Mouse (Mus musculus) heart, postnatal 0 days (tissue): ENCODE results near the gene Gm42906. TPM values are rescaled to one million over a fixed set of nuclear protein-coding genes. Genes with fewer than 3 reads are reported as not detected.
A peak's percentile ranks its signal among the peaks of the same experiment; 100 is the strongest.

Experiments
- ATAC-seq: fragments of 200-750 bp; cut with Nextera tagmentation; 2 replicates; pipeline ENCODE4 v1.8.0; 2017; ENCODE audit warnings: low read depth, moderate number of reproducible peaks, moderate library complexity; ENCODE audit not compliant: insufficient read depth
- DNase-seq: peaks from one replicate; pipeline ENCODE4 v3.0.0-alpha.2; 2016; ENCODE audit warnings: low spot score
- H3K27ac ChIP-seq: fragments of 300-500 bp; sonication (generic); 2 replicates; pipeline ENCODE4 v1.5.1; 2014; ENCODE audit warnings: low read depth, mild to moderate bottlenecking
- H3K27me3 ChIP-seq: fragments of 300-500 bp; sonication (generic); 2 replicates; pipeline ENCODE4 v1.6.1; 2014; ENCODE audit warnings: low read length, mixed read lengths; ENCODE audit not compliant: control insufficient read depth, insufficient read depth
- H3K36me3 ChIP-seq: fragments of 300-500 bp; sonication (generic); replicated peaks from 2 replicates; pipeline ENCODE4 v1.6.1; 2014; ENCODE audit warnings: low read length, mixed read lengths; ENCODE audit not compliant: control insufficient read depth, insufficient read depth
- H3K4me1 ChIP-seq: fragments of 300-500 bp; sonication (generic); 2 replicates; pipeline ENCODE4 v1.6.1; 2014; ENCODE audit warnings: antibody characterized with exemption; ENCODE audit not compliant: control insufficient read depth, insufficient read depth
- H3K4me2 ChIP-seq: fragments of 300-500 bp; sonication (generic); 2 replicates; pipeline ENCODE4 v1.6.1; 2014; ENCODE audit warnings: low read depth, mild to moderate bottlenecking, low read length, moderate library complexity
- H3K4me3 ChIP-seq: fragments of 300-500 bp; sonication (generic); 2 replicates; pipeline ENCODE4 v1.5.1; 2014; ENCODE audit warnings: low read depth, low read length
- H3K9ac ChIP-seq: fragments of 300-500 bp; sonication (generic); replicated peaks from 2 replicates; pipeline ENCODE4 v1.6.1; 2014; ENCODE audit warnings: low read depth, low read length, mixed read lengths
- H3K9me3 ChIP-seq: fragments of 300-500 bp; sonication (generic); replicated peaks from 2 replicates; pipeline ENCODE4 v1.6.1; 2016; ENCODE audit warnings: low read length; ENCODE audit not compliant: control insufficient read depth
- CTCF ChIP-seq: IDR thresholded peaks from 2 replicates; pipeline ENCODE4 v1.5.1; 2016; ENCODE audit warnings: antibody characterized with exemption, control low read depth, low read depth
- EP300 ChIP-seq: IDR thresholded peaks from 2 replicates; pipeline ENCODE4 v1.6.1; 2016; ENCODE audit warnings: antibody characterized with exemption, low read depth
- WGBS: fragments of 180-500 bp; shearing (Covaris S2); extraction: QIAGEN DNeasy Blood & Tissue Kit; methylation state at CpG from one replicate; pipeline ENCODE4 v1.1.7; 2014; 5-methylcytosine and 5-hydroxymethylcytosine counted together
- polyA plus RNA-seq: library from polyadenylated mRNA; unstranded; fragments of >200 nt; fragmentation: Nextera tagmentation; extraction: Ambion mirVana; gene quantifications from 2 replicates; pipeline ENCODE4 v1.2.1, GENCODE M21; 2015
- total RNA-seq: library from RNA; depleted of rRNA; stranded (reverse); fragments of >200 nt; gene quantifications from 2 replicates; pipeline ENCODE4 v1.2.3, GENCODE M21; 2014; ENCODE audit warnings: low replicate concordance; rRNA removed

Gene Gm42906
- total RNA-seq (not detected in 2 replicates), polyA plus RNA-seq (not detected in 2 replicates)

DNA sequence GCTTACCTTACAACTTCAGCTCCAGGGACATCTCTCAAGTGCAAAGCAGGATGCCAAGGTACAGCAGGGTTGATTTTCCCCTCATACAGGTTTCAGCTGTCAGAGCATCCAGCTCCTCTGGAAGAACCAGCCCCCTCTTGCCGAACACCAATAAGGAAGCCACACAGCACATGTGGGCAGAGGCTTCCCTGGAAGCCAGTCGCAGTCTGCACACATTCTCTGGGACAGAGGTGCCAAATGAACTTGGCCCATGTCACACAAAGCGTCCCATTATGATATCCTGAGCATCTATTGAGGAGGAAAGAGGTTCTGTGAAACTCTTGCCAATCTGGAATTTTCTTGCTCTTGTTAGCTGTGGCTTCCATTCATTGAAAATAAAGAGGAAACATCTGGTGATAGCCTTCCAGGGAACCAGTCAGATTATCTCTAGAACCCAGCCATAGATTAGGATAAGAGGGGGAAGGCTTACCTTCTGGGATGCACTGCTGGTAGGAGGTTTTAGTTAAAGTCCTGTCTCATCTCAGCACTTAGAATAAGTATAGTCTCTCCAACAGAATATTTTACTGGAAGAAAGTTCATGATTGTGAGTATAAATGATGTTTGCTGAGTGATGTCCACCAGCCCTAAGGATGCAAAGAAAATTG lies at the start of gene Gm42906:
Gene Gm42906 (minus strand): TSS at position 51 of the 644 bp plus-strand sequence.
- Histone ChIP-seq H3K27me3 (no peaks in the 10 kb centered on the region), H3K4me1 (peaks cover 12% of the 10 kb centered on the region; the same call in 1 of the 2 replicates), H3K9ac (no peak within 1 kb of the TSS), H3K27ac (no peak within 1 kb of the TSS), H3K36me3 (no peaks in the 10 kb centered on the region), H3K4me2 (no peak within 1 kb of the TSS), H3K4me3 (no peak within 1 kb of the TSS), H3K9me3 (no peaks in the 10 kb centered on the region)
- 22% methylated on average over 3 of the region's 3 CpGs for WGBS
- no peak for ATAC-seq
- TF ChIP-seq CTCF (no peak), EP300 (no peak)
- DNase-seq: no peak

DNA sequence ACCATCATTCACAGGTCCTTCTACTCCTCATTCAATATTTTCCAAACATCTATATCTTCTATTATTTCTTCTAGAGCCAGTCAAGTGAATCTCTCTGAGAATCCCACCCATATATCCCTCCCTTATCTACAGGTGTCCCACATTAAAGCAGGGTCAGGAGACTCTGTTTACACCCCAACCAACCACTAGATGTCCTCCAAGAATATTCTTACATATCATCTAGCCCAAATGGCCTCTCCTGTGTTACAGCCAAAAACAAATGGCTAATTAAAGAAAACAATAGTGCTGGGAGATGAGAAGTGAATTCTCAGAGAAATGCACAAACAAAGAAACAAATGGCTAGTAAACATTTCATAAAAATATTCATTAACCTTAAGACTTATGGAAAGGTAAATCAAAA lies 17.7 kb upstream of the Gm42906 start:
- Histone ChIP-seq H3K9me3 (no peaks in the 10 kb centered on the region), H3K4me3 (no peak overlapping the region), H3K36me3 (no peaks in the 10 kb centered on the region), H3K9ac (no peak overlapping the region), H3K4me1 (no peaks in the 10 kb centered on the region), H3K4me2 (no peak overlapping the region), H3K27me3 (no peaks in the 10 kb centered on the region), H3K27ac (no peak overlapping the region)
- DNase-seq (no peak), ATAC-seq (no peak)
- peak; percentile 19; the same call in 1 of the 2 replicates for TF ChIP-seq CTCF
- TF ChIP-seq EP300: no peak

DNA sequence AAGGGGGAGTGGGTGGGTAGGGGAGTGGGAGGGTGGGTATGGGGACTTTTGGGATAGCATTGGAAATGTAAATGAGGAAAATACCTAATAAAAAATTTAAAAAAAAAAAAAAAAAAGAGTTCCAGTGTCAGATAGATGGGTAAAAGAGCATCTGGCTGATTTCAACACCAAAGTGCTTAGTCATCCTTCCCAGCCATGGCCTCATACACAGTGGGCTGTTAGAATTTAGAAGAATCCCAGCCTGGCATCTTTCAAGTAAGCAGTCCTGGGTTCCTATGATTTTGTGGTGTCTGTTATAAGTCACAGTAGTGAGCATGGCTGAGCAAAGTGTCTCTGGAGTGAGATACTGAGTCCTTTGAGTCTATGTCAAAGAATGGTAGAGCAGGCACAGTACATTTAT lies 7.1 kb upstream of the Gm42906 start:
- Histone ChIP-seq H3K27me3 (no peaks in the 10 kb centered on the region), H3K4me2 (no peak overlapping the region), H3K27ac (no peak overlapping the region), H3K36me3 (no peaks in the 10 kb centered on the region), H3K4me3 (no peak overlapping the region), H3K9me3 (no peaks in the 10 kb centered on the region), H3K9ac (no peak overlapping the region), H3K4me1 (no peaks in the 10 kb centered on the region)
- TF ChIP-seq CTCF (no peak), EP300 (no peak)
- ATAC-seq: no peak
- DNase-seq: no peak

DNA sequence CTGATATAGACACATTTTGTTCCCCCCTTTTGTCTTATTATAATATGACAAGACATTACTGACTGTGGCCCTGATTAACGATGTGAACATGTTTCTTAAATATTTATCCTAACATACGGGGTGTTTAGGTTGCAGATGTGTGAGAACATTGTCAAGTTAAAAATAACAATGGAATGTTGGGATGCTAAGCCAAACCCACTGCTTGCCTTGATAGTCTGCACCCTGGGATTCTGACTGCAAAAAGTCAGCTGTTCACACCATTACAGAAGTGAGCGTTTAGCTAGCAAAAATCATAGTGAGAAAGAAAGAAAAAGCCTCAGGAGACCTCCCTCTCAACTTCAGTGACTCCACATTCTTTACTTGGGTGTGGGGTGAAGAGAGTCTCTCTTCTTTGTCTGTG lies 1.5 kb downstream of the Gm42906 start:
- H3K4me2 ChIP-seq: no peak overlapping the region
- no peak for TF ChIP-seq EP300
- TF ChIP-seq CTCF: no peak
- no peaks in the 10 kb centered on the region for H3K27me3 ChIP-seq
- H3K4me1 ChIP-seq: peaks cover 23% of the 10 kb centered on the region
- H3K36me3 ChIP-seq: no peaks in the 10 kb centered on the region
- H3K4me3 ChIP-seq: no peak overlapping the region
- H3K9me3 ChIP-seq: no peaks in the 10 kb centered on the region
- H3K9ac ChIP-seq: no peak overlapping the region
- ATAC-seq (no peak), DNase-seq (no peak)
- H3K27ac ChIP-seq: no peak overlapping the region
- 25% methylated on average over 3 of the region's 3 CpGs for WGBS

DNA sequence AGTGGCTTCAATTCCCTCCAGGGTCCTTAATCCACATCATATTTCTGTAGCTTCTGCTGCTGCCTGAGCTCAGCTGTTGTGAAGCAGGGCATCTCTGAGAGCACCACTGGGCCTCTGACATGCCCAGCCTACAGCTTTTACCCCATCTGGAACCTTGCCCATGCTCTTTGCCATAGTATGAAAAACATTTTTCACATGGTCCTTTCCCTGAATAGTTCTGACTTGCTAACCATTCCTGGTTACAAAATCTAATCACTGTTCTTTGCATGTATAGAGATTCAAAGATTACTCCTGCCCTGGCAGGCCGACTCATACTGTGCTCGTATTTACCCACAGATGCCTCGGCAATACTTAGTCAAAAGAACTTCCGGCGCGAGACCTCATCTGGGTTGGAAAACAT lies 5.3 kb downstream of the Gm42906 start:
- WGBS: 76% methylated on average over 6 of the region's 6 CpGs
- Histone ChIP-seq H3K36me3 (no peaks in the 10 kb centered on the region), H3K9me3 (no peaks in the 10 kb centered on the region), H3K4me2 (no peak overlapping the region), H3K4me1 (peaks cover 23% of the 10 kb centered on the region), H3K27ac (no peak overlapping the region), H3K4me3 (no peak overlapping the region), H3K27me3 (no peaks in the 10 kb centered on the region), H3K9ac (no peak overlapping the region)
- ATAC-seq: no peak
- no peak for TF ChIP-seq EP300
- no peak for TF ChIP-seq CTCF
- no peak for DNase-seq

DNA sequence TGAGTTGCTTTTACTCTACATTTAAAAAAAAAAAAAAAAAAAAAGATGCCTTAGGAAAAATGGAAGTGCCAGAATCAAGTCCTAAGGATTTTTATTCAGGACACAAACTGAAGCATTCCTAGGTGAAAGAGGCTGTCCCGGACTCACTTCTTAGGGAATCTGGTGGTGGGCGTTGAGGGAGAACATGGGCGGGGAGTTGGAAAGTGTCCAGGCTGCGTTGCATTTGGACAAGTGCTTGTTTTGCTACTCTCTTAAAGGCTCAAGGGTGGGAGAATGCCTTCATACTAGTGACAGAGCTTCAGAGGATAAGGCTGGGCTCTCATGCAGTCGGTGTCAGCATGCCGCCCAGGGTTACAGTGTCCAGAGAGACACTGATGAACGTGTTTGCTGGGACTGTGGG lies 6.1 kb downstream of the Gm42906 start:
- ATAC-seq: no peak
- H3K4me2 ChIP-seq: no peak overlapping the region
- TF ChIP-seq EP300 (no peak), CTCF (no peak)

More for the DNA sequence above, 6.1 kb downstream of the Gm42906 start:
- Histone ChIP-seq H3K9me3 (no peaks in the 10 kb centered on the region), H3K4me1 (peaks cover 21% of the 10 kb centered on the region), H3K36me3 (no peaks in the 10 kb centered on the region), H3K9ac (no peak overlapping the region), H3K4me3 (no peak overlapping the region), H3K27me3 (no peaks in the 10 kb centered on the region), H3K27ac (no peak overlapping the region)
- no peak for DNase-seq
- 26% methylated on average over 7 of the region's 7 CpGs for WGBS
